Mouse (Mus musculus) stomach, postnatal 0 days (tissue): ENCODE data around the gene Idua.

Source experiments
- CTCF ChIP-seq: IDR thresholded peaks from 2 replicates; pipeline ENCODE4 v1.5.1; 2016; ENCODE audit warnings: antibody characterized with exemption, low read depth, mild to moderate bottlenecking, moderate library complexity
- EP300 ChIP-seq: optimal IDR thresholded peaks from 2 replicates; pipeline ENCODE3; 2016; ENCODE audit warnings: antibody characterized with exemption

- TF ChIP-seq CTCF (no peak), EP300 (no peak)
Observed at GRCm38 (mm10) chr5:108668387-108668932, 8.3 kb downstream of the Idua start.
